8 mouse cellular contexts compared by ENCODE assay signal in genomic region chr17:86236861-86237763, GRCm38 (mm10).
DNase-seq lines count a peak whose midpoint lies in the region; ATAC-seq and TF ChIP-seq lines count a peak whose summit lies in the region.

No protein-coding gene starts in this region.

- peak; percentile 29 for DNase-seq in liver, postnatal 0 days
- DNase-seq in cerebellum, postnatal 10 days = peak; percentile 70 to 74
- DNase-seq in frontal cortex, postnatal 25 days (ENCODE audit: low spot score in 2 of 2) = no peak

- TF ChIP-seq EP300 in liver, postnatal 0 days (IDR thresholded peaks at IDR 0.05; ENCODE audit: low read depth) = no peak

- H3K4me2 ChIP-seq in liver, postnatal 0 days (ENCODE audit: low read depth, low read length) = no peak overlapping the region
- no peak overlapping the region for H3K4me2 ChIP-seq in liver, embryonic 12.5 days
- no peak overlapping the region for H3K4me2 ChIP-seq in heart, embryonic 16.5 days (ENCODE audit: low read depth, low read length)
- no peak overlapping the region for H3K4me2 ChIP-seq in lung, embryonic 16.5 days (ENCODE audit: low read depth, low read length)

- no peak overlapping the region for H3K4me3 ChIP-seq in liver, postnatal 0 days (ENCODE audit: low read depth, low read length)
- no peak overlapping the region for H3K4me3 ChIP-seq in liver, embryonic 12.5 days
- no peak overlapping the region for H3K4me3 ChIP-seq in heart, embryonic 16.5 days (ENCODE audit: low read length)
- no peak overlapping the region for H3K4me3 ChIP-seq in lung, embryonic 16.5 days (ENCODE audit: low read length)

- H3K4me1 ChIP-seq in liver, postnatal 0 days (ENCODE audit: insufficient read depth) = peaks cover 5% of the 10 kb centered on the region; the same call in 1 of the 2 replicates
- H3K4me1 ChIP-seq in liver, embryonic 12.5 days = no peaks in the 10 kb centered on the region
- H3K4me1 ChIP-seq in heart, embryonic 16.5 days (ENCODE audit: control insufficient read depth, insufficient read depth, low read length) = peaks cover 15% of the 10 kb centered on the region
- peaks cover 9% of the 10 kb centered on the region; the same call in 1 of the 2 replicates for H3K4me1 ChIP-seq in lung, embryonic 16.5 days (replicated peaks; ENCODE audit: control insufficient read depth, insufficient read depth, low read length)

- H3K27me3 ChIP-seq in liver, postnatal 0 days (ENCODE audit: insufficient read depth, low read length) = no peaks in the 10 kb centered on the region
- no peaks in the 10 kb centered on the region; the same call in 1 of the 2 replicates for H3K27me3 ChIP-seq in liver, embryonic 12.5 days (replicated peaks)
- no peaks in the 10 kb centered on the region for H3K27me3 ChIP-seq in heart, embryonic 16.5 days (ENCODE audit: control insufficient read depth, insufficient read depth, low read length)
- no peaks in the 10 kb centered on the region for H3K27me3 ChIP-seq in lung, embryonic 16.5 days (ENCODE audit: control insufficient read depth, insufficient read depth, low read depth, low read length)

- H3K9me3 ChIP-seq in liver, postnatal 0 days (ENCODE audit: low read length) = no peaks in the 10 kb centered on the region
- no peaks in the 10 kb centered on the region for H3K9me3 ChIP-seq in liver, embryonic 12.5 days (replicated peaks)
- peaks cover 3% of the 10 kb centered on the region; the same call in 1 of the 2 replicates for H3K9me3 ChIP-seq in heart, embryonic 16.5 days (replicated peaks; ENCODE audit: control insufficient read depth, low read length)
- peaks cover 6% of the 10 kb centered on the region for H3K9me3 ChIP-seq in lung, embryonic 16.5 days (ENCODE audit: control insufficient read depth, low read length)

- H3K9ac ChIP-seq in liver, postnatal 0 days (replicated peaks) = no peak overlapping the region
- H3K9ac ChIP-seq in liver, embryonic 12.5 days = no peak overlapping the region
- H3K9ac ChIP-seq in heart, embryonic 16.5 days (ENCODE audit: low read length) = no peak overlapping the region
- no peak overlapping the region for H3K9ac ChIP-seq in lung, embryonic 16.5 days (ENCODE audit: low read length)

- H3K36me3 ChIP-seq in liver, postnatal 0 days (replicated peaks; ENCODE audit: insufficient read depth, low read length) = no peaks in the 10 kb centered on the region
- no peaks in the 10 kb centered on the region for H3K36me3 ChIP-seq in liver, embryonic 12.5 days
- no peaks in the 10 kb centered on the region for H3K36me3 ChIP-seq in heart, embryonic 16.5 days (ENCODE audit: control insufficient read depth, insufficient read depth)
- no peaks in the 10 kb centered on the region for H3K36me3 ChIP-seq in lung, embryonic 16.5 days (ENCODE audit: control insufficient read depth, insufficient read depth, low read length)

- WGBS in liver, postnatal 0 days (ENCODE audit: insufficient replicate concordance) = 72% methylated on average over 16 of the region's 16 CpGs
- 56% methylated on average over 16 of the region's 16 CpGs for WGBS in liver, embryonic 12.5 days (ENCODE audit: insufficient replicate concordance)
- 70% methylated on average over 16 of the region's 16 CpGs for WGBS in heart, embryonic 16.5 days
- 81% methylated on average over 16 of the region's 16 CpGs for WGBS in lung, embryonic 16.5 days

- ATAC-seq in liver, postnatal 0 days = peak; percentile 43; the same call in 1 of the 2 replicates
- ATAC-seq in liver, embryonic 12.5 days = no peak
- peak; percentile 77 for ATAC-seq in heart, embryonic 16.5 days (replicated peaks; ENCODE audit: extremely low read depth, insufficient read depth, low FRiP score)
- peak; percentile 56; the same call in 1 of the 2 replicates for ATAC-seq in lung, embryonic 16.5 days (ENCODE audit: low read depth)
- ATAC-seq in CD4-positive, CD25-positive, alpha-beta regulatory T cell, adult 4 months = no peak
- no peak for ATAC-seq in activated CD4-positive, CD25-positive, alpha-beta regulatory T cell, adult 4 months

- no peak for TF ChIP-seq CTCF in liver, postnatal 0 days (IDR thresholded peaks at IDR 0.05; ENCODE audit: low read depth)

- H3K27ac ChIP-seq in liver, postnatal 0 days (ENCODE audit: low read depth) = no peak overlapping the region
- no peak overlapping the region for H3K27ac ChIP-seq in liver, embryonic 12.5 days
- H3K27ac ChIP-seq in heart, embryonic 16.5 days (ENCODE audit: low read length) = no peak overlapping the region
- no peak overlapping the region for H3K27ac ChIP-seq in lung, embryonic 16.5 days (ENCODE audit: low read length)

Comparison
In these comparisons a context has a peak if more than half of its experiments do, and no peak if none do; other contexts are left out.
1. ATAC-seq: peak in liver, postnatal 0 days (single experiment), heart, embryonic 16.5 days (single experiment) and lung, embryonic 16.5 days (single experiment); none in liver, embryonic 12.5 days (single experiment), CD4-positive, CD25-positive, alpha-beta regulatory T cell, adult 4 months (single experiment) and activated CD4-positive, CD25-positive, alpha-beta regulatory T cell, adult 4 months (single experiment).
2. DNase-seq: peak in liver, postnatal 0 days (single experiment) and cerebellum, postnatal 10 days (2 of 2); none in frontal cortex, postnatal 25 days (0 of 2).